Mouse (Mus musculus) ES-E14 (cell line): ENCODE measurements around the gene Foxp1.
A peak's percentile ranks its signal among the peaks of the same experiment; 100 is the strongest.

Source experiments
- CHD2 ChIP-seq: IDR thresholded peaks from 2 replicates; pipeline ENCODE4 v1.6.1; 2014; ENCODE audit warnings: mild to moderate bottlenecking, low read depth, low read length, inconsistent platforms
- HCFC1 ChIP-seq: IDR thresholded peaks from 2 replicates; pipeline ENCODE4 v1.6.1; 2012; ENCODE audit warnings: low read length, inconsistent platforms, borderline replicate concordance; ENCODE audit not compliant: insufficient read depth
- MAFK ChIP-seq: IDR thresholded peaks from 2 replicates; pipeline ENCODE4 v1.6.1; 2014; ENCODE audit warnings: mild to moderate bottlenecking, low read depth, low read length, inconsistent platforms; ENCODE audit not compliant: insufficient read depth
- ZNF384 ChIP-seq: IDR thresholded peaks from 2 replicates; pipeline ENCODE4 v1.6.1; 2012; ENCODE audit warnings: low read depth, low read length, inconsistent platforms

DNA sequence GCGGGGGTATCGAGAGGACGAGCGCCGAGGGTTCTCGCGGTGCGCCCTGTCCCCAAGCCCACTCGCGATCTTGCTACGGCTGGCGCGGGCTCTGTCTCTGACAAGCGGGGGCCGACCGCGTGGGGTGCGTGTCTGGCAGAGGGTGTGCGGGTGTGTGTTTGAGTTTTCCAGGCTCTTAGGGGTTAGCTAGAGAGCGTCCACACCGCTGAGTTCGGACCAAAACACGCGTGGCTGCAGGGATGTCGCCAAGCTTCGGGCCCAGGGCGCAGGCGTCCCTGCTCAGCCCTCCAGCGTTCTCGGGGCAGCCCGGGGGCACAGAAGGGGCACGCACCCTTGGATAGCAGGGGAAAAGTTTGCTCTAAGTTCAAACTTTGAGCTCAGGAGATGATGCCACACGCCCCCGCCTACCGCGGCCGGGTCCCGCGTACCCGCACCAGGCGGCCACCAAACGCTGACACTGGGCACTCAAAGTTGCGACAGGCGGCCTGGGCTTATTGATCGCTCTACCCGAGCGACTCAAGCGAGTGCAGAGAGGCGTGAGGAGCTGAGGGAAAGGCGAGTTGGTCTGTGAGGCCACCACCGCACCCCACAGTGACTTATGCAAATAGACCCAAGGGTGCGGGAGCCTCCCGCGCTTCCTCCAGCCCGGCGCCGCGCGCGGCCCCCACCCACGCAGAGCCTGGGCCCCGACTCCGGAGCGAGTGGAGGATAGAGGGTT, 721 bp downstream of the Foxp1 start:
- TF ChIP-seq ZNF384, result peak; percentile 52
- TF ChIP-seq CHD2, result no peak
- no peak for TF ChIP-seq MAFK
- TF ChIP-seq HCFC1, result no peak
